Mouse (Mus musculus) cortical plate, adult 2 months (tissue): ENCODE results near the gene Minpp1. TPM values are rescaled to one million over a fixed set of nuclear protein-coding genes. Genes with fewer than 3 reads are reported as not detected.

ENCODE experiments used
- H3K27ac ChIP-seq: fragments of 200-500 bp; 2 replicates; pipeline ENCODE4 v1.5.1; 2012; ENCODE audit warnings: low read length, control low read depth, inconsistent platforms; ENCODE audit not compliant: insufficient read depth
- H3K4me1 ChIP-seq: fragments of 200-500 bp; 2 replicates; pipeline ENCODE4 v1.6.1; 2011; ENCODE audit warnings: low read length; ENCODE audit not compliant: control insufficient read depth, insufficient read depth
- H3K4me3 ChIP-seq: fragments of 200-500 bp; 2 replicates; pipeline ENCODE4 v1.5.1; 2011; ENCODE audit warnings: mild to moderate bottlenecking, low read length, control low read depth; ENCODE audit not compliant: insufficient read depth
- CTCF ChIP-seq: fragments of 200-500 bp; IDR thresholded peaks from 2 replicates; pipeline ENCODE4 v1.5.1; 2011; ENCODE audit warnings: mild to moderate bottlenecking, control low read depth, low read length; ENCODE audit not compliant: insufficient read depth; ENCODE audit errors: extremely low read depth
- POLR2A ChIP-seq: fragments of 200-500 bp; IDR thresholded peaks from 2 replicates; pipeline ENCODE4 v1.6.1; 2011; ENCODE audit warnings: mild to moderate bottlenecking, low read length, control low read depth; ENCODE audit not compliant: insufficient read depth; ENCODE audit errors: extremely low read depth
- polyA plus RNA-seq: library from polyadenylated mRNA; depleted of rRNA; stranded (reverse); fragments of >200 nt; gene quantifications from 2 replicates; pipeline ENCODE4 v1.2.3, GENCODE M21; 2012; rRNA removed

Gene Minpp1
- polyA plus RNA-seq, 1 experiment, result 46.2 TPM

DNA sequence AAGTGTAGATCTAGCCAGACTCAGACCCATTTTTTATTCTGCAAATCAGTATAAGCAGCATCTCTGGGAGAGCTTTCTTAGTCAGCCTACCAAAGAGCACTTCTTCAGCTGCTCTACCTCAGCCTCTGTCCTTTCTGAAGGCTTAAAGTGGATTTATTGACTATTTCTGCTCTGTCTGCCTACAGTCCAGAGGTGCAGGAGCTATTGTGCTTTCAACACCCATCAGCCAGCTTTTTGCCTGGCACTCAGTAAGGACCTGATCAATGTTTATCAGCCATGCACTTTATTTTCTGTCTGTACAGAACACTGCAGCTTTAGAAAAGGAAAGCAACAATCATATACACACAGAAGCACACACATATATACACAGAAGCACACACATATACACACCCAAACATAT, 49.3 kb downstream of the Minpp1 start:
- no peak overlapping the region for H3K27ac ChIP-seq
- no peaks in the 10 kb centered on the region; the same call in 1 of the 2 replicates for H3K4me1 ChIP-seq
- TF ChIP-seq CTCF (no peak), POLR2A (no peak)
- H3K4me3 ChIP-seq, result no peak overlapping the region

DNA sequence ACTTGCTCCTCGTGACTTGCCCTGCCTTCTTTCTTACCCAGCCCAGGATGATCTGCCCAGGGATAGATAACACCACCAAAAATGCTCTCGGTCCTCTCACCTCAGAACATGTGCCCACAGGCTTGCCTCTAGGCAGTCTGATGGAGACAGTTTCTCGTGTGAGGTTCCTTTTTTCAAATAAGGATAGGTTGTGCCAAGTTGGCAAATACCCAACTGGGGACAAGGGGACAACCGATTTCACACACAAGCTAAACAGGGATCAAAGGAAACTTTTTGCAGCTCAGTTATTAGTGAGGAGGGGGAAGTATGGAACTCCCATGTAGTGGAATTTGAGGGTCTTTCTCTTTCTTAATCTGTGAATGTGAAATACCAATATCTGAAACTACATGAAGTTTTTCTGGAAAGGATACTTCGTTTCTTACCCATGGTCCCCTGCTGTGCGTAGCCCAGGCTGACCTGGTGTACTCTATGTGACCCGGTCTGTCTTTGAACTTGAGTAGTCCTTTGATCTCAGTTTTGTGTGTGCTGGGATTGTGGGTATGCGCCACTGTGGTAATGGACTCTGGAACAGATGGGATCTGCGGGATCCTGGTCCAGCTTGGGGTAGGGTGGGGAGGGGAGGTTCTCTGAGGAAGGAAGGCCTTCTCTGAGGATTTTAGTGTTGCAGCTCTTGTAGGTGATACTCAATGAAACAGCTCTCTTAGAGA, 57.4 kb downstream of the Minpp1 start:
- TF ChIP-seq POLR2A (no peak), CTCF (no peak)
- H3K27ac ChIP-seq, result no peak overlapping the region
- no peak overlapping the region for H3K4me3 ChIP-seq
- no peaks in the 10 kb centered on the region for H3K4me1 ChIP-seq

DNA sequence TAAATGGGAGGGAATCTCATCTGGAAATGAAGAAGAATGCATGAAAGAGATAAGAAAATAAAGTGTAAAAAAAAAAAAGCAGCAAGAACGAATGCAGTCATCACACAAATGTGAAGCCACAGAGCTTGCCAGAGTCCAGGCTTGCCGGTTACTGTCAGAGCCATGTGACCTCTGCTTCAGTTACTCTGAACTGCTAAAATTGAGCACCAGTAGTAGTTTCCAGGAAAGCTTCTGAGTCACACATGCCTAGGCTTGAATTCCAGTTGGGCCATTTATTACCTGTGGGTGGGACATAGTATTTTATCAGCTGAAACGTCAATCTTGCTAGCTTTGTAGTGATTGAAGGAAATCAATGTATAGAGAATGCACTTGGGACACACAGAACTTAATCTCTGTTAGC, 61.8 kb downstream of the Minpp1 start:
- Histone ChIP-seq H3K27ac (no peak overlapping the region), H3K4me3 (no peak overlapping the region), H3K4me1 (no peaks in the 10 kb centered on the region)
- no peak for TF ChIP-seq CTCF
- no peak for TF ChIP-seq POLR2A

DNA sequence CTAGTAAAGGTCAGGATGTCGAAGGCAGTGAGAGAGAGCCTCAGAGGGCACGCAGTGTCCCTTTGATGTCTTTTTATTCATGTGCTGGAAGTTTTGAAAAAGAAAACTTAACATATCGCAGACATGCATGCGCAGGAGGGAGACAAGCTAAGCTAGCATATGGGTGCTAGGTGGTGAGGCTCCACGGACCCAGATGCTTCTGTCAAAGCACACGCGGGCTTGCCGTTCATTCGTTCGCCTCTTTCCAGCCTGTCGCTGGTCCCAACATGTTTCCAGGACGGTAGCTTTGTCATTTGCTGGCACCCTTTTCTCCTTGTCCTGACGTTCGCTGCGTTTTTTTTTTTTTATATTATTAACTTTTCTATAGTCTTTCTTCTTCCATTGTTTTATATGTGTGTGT, 62.6 kb downstream of the Minpp1 start:
- TF ChIP-seq POLR2A (no peak), CTCF (no peak)
- Histone ChIP-seq H3K27ac (no peak overlapping the region), H3K4me3 (no peak overlapping the region), H3K4me1 (no peaks in the 10 kb centered on the region)

DNA sequence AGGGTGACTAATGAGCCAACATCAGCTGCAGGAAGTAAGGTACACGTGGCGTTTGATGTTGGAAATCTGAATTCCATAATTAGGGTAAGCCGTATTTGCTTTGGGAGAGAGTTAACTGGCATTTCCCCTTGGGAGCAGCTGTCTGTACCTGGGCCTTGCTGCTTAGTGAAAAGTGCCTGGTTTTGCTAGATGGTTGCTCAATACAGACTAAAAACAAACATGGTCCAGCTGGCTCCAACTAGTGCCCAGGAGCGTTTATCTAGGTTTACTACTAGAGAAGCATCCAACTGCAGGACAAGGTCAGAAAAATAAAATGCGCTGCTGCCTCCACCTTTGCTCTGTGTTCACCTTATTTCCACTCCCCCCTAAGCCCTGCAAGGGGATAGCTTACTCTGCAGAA, 64.9 kb downstream of the Minpp1 start:
- TF ChIP-seq CTCF, result no peak
- no peak for TF ChIP-seq POLR2A
- Histone ChIP-seq H3K4me3 (no peak overlapping the region), H3K27ac (no peak overlapping the region), H3K4me1 (no peaks in the 10 kb centered on the region)

DNA sequence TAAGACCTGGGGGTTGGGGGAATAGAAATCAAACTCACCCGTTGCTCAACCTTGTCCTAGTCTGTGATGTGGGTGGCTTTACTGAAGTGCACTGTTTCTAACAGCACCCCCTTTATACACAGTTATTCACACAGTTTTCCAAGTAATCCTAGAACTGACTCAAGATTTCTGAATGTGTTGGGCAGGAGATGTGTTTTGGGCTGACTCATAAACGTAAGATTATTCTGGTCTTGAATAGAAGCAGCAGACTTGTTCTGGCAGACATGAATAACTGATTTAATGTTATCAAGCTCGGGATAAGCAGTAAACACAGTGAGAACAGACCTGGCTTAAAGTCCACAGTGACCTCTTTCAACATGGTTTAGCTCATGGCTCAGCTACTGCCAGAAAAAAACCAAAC, 65.9 kb downstream of the Minpp1 start:
- Histone ChIP-seq H3K4me1 (no peaks in the 10 kb centered on the region), H3K27ac (no peak overlapping the region), H3K4me3 (no peak overlapping the region)
- TF ChIP-seq CTCF (no peak), POLR2A (no peak)

DNA sequence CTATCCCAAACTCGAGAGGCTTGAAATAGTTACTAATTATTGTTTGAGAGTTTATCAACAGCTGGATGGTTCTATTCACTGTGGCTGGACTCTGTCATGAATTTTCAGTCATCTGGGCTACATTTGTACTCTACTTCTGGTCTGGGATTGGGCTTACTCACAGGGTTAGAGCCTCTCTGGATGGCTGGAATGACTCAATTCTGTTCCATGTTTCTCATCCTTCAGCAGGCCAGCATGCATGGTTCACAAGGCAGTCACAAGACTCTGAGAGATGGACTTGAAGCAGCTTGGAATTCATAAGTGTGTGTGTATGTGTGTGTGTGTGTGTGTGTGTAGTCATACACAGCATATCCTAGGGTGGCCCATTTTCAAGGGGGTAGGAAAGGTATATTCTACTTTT, 66.5 kb downstream of the Minpp1 start:
- TF ChIP-seq POLR2A (no peak), CTCF (no peak)
- Histone ChIP-seq H3K27ac (no peak overlapping the region), H3K4me3 (no peak overlapping the region), H3K4me1 (no peaks in the 10 kb centered on the region)

DNA sequence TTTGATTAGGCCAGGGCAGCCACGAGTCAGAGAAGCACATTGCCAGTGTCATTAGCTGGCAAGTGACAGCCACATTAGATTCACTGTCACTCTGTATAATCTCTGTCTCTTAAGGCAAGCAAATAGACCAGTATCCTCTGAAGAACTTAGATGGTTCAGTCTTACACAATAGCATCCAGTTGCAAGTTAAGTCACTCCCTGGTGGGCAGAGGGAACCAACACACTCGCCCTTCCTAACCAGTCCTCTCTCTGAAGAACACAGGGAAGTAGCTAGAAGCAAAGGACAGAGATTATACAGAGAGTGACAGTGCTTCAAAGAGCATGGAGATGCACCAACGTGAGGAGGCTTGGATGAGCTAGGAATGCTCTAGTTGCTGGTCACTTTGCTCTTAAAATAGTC, 67.7 kb downstream of the Minpp1 start:
- TF ChIP-seq POLR2A, result no peak
- no peak for TF ChIP-seq CTCF
- Histone ChIP-seq H3K4me3 (no peak overlapping the region), H3K27ac (no peak overlapping the region), H3K4me1 (no peaks in the 10 kb centered on the region)

DNA sequence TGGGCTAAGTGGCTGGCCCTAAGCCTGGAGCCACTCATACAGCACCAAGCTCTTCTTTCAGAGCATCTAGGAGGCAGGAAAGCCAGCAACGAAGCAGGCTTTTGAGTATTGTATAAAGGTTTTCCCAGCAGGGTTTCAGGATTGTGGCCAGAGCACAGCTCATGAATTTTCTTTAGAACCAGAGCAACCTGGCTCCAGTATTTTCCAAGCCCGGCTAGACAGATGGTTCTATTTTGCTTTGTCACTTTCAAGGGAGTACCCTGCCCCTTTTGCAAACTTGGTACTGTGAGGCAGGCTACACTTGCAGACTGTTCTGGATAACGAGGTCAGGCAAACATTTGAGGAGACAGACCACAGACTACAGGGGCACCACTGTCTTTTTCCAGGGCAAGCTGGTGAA, 69.7 kb downstream of the Minpp1 start:
- H3K27ac ChIP-seq, result no peak overlapping the region
- TF ChIP-seq CTCF (no peak), POLR2A (no peak)
- H3K4me3 ChIP-seq, result no peak overlapping the region
- no peaks in the 10 kb centered on the region for H3K4me1 ChIP-seq

Other genes with a start within 250 kb of the Minpp1 start
- gene Sgms1, start 96.1 kb upstream of the Minpp1 start, polyA plus RNA-seq, result 34.3 and 37.6 TPM in 2 replicates
- gene Rpl9-ps6, start 19.2 kb upstream of the Minpp1 start, polyA plus RNA-seq, result 46.1 and 52.8 TPM in 2 replicates
- 8.6 and 10.3 TPM in 2 replicates for gene Papss2, start 110.0 kb downstream of the Minpp1 start, polyA plus RNA-seq